Comparison of ENCODE assay signal across 8 mouse cellular contexts in the genomic region with DNA sequence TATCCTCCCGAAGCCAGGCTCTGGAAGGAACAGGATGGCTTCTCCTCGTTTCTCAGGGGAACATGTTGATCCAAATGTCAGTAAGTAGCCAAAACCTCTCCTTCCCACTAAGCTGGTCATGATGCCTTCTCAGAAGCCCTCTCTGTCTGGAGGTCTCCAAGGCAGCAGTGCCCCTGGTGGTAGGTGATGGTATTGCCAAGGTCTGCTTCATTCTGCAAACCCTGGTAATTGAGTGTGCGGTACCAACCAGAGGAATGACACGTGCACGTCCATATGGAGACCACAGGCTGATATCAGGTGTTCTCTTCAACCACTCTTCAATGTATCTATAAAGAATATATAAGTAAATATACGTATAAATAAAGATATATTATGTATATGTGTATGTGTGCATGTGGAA. TPM values are rescaled to one million over a fixed set of nuclear protein-coding genes. Genes with fewer than 3 reads are reported as not detected.
A peak's percentile ranks its signal among the peaks of the same experiment; 100 is the strongest.
DNase-seq lines count a peak whose midpoint lies in the region; ATAC-seq and TF ChIP-seq lines count a peak whose summit lies in the region.

No protein-coding gene starts in this region.

- TF ChIP-seq CTCF in kidney, postnatal 0 days (IDR thresholded peaks at IDR 0.05; ENCODE audit: low read depth) = peak; percentile 91
- TF ChIP-seq CTCF in lung, adult 2 months (IDR thresholded peaks at IDR 0.05; ENCODE audit: insufficient read depth, low read length) = peak; percentile 98
- TF ChIP-seq CTCF in small intestine, adult 2 months (IDR thresholded peaks at IDR 0.05; ENCODE audit: extremely low read depth, insufficient read length, insufficient replicate concordance, low read depth, low read length) = peak; percentile 88; the same call in 1 of the 2 replicates

- H3K4me3 ChIP-seq in forebrain, embryonic 10.5 days = no peak overlapping the region
- no peak overlapping the region for H3K4me3 ChIP-seq in forebrain, embryonic 12.5 days (replicated peaks)
- H3K4me3 ChIP-seq in embryonic facial prominence, embryonic 14.5 days (ENCODE audit: low read depth, low read length) = no peak overlapping the region
- H3K4me3 ChIP-seq in kidney, postnatal 0 days (replicated peaks; ENCODE audit: low read depth, low read length) = no peak overlapping the region
- H3K4me3 ChIP-seq in lung, adult 2 months (replicated peaks; ENCODE audit: extremely low read depth, low read depth, low read length) = no peak overlapping the region
- no peak overlapping the region for H3K4me3 ChIP-seq in small intestine, adult 2 months (ENCODE audit: low read depth, low read length)

- 41% methylated on average over 6 of the region's 6 CpGs for WGBS in forebrain, embryonic 10.5 days
- WGBS in forebrain, embryonic 12.5 days = 36% methylated on average over 6 of the region's 6 CpGs
- 33% methylated on average over 6 of the region's 6 CpGs for WGBS in embryonic facial prominence, embryonic 14.5 days
- 31% methylated on average over 6 of the region's 6 CpGs for WGBS in kidney, postnatal 0 days
- 19% methylated on average over 6 of the region's 6 CpGs for WGBS in lung, adult 2 months
- WGBS in small intestine, adult 2 months = 22% methylated on average over 6 of the region's 6 CpGs

- no peaks in the 10 kb centered on the region for H3K9me3 ChIP-seq in forebrain, embryonic 10.5 days
- no peaks in the 10 kb centered on the region for H3K9me3 ChIP-seq in forebrain, embryonic 12.5 days
- no peaks in the 10 kb centered on the region for H3K9me3 ChIP-seq in embryonic facial prominence, embryonic 14.5 days (ENCODE audit: control insufficient read depth, low read length)
- no peaks in the 10 kb centered on the region for H3K9me3 ChIP-seq in kidney, postnatal 0 days (replicated peaks; ENCODE audit: low read length)

- no peak overlapping the region for H3K4me2 ChIP-seq in forebrain, embryonic 12.5 days
- no peak overlapping the region for H3K4me2 ChIP-seq in embryonic facial prominence, embryonic 14.5 days (ENCODE audit: low read depth, low read length)
- no peak overlapping the region for H3K4me2 ChIP-seq in kidney, postnatal 0 days (ENCODE audit: low read length)

- H3K36me3 ChIP-seq in forebrain, embryonic 10.5 days (replicated peaks) = no peaks in the 10 kb centered on the region
- no peaks in the 10 kb centered on the region for H3K36me3 ChIP-seq in forebrain, embryonic 12.5 days (replicated peaks)
- no peaks in the 10 kb centered on the region for H3K36me3 ChIP-seq in embryonic facial prominence, embryonic 14.5 days (ENCODE audit: control insufficient read depth, insufficient read depth, low read length)
- no peaks in the 10 kb centered on the region for H3K36me3 ChIP-seq in kidney, postnatal 0 days (ENCODE audit: insufficient read depth, low read length)
- H3K36me3 ChIP-seq in small intestine, adult 2 months (ENCODE audit: control insufficient read depth, insufficient read depth, low read length) = no peaks in the 10 kb centered on the region

- no peak overlapping the region for H3K9ac ChIP-seq in forebrain, embryonic 12.5 days
- H3K9ac ChIP-seq in embryonic facial prominence, embryonic 14.5 days (ENCODE audit: low read depth, low read length) = no peak overlapping the region
- H3K9ac ChIP-seq in kidney, postnatal 0 days (ENCODE audit: low read depth, low read length) = no peak overlapping the region

- no peak overlapping the region for H3K27ac ChIP-seq in forebrain, embryonic 10.5 days
- H3K27ac ChIP-seq in forebrain, embryonic 12.5 days = no peak overlapping the region
- H3K27ac ChIP-seq in embryonic facial prominence, embryonic 14.5 days (replicated peaks; ENCODE audit: low read depth, low read length) = no peak overlapping the region
- no peak overlapping the region for H3K27ac ChIP-seq in kidney, postnatal 0 days
- H3K27ac ChIP-seq in small intestine, adult 2 months (ENCODE audit: insufficient read depth, low read depth, low read length) = no peak overlapping the region

- no peak for ATAC-seq in forebrain, embryonic 12.5 days (ENCODE audit: low FRiP score)
- no peak for ATAC-seq in embryonic facial prominence, embryonic 14.5 days (ENCODE audit: low read depth)
- no peak for ATAC-seq in kidney, postnatal 0 days (replicated peaks; ENCODE audit: low FRiP score, low read depth)

- peaks cover 6% of the 10 kb centered on the region for H3K4me1 ChIP-seq in forebrain, embryonic 10.5 days
- H3K4me1 ChIP-seq in forebrain, embryonic 12.5 days = no peaks in the 10 kb centered on the region
- H3K4me1 ChIP-seq in embryonic facial prominence, embryonic 14.5 days (ENCODE audit: control insufficient read depth, insufficient read depth, low read length) = no peaks in the 10 kb centered on the region
- H3K4me1 ChIP-seq in kidney, postnatal 0 days (replicated peaks; ENCODE audit: insufficient read depth, low read length) = no peaks in the 10 kb centered on the region
- no peaks in the 10 kb centered on the region for H3K4me1 ChIP-seq in lung, adult 2 months (ENCODE audit: control insufficient read depth, insufficient read depth, low read length)
- H3K4me1 ChIP-seq in small intestine, adult 2 months (ENCODE audit: control insufficient read depth, insufficient read depth, insufficient read length, low read length) = no peaks in the 10 kb centered on the region

- DNase-seq in forebrain, embryonic 10.5 days (ENCODE audit: extremely low spot score, low spot score) = peak; percentile 68
- DNase-seq in A20 (ENCODE audit: low read depth, low spot score) = peak; percentile 60
- peak; percentile 59 for DNase-seq in adrenal gland, postnatal 25 days
- peak; percentile 41 for DNase-seq in embryonic facial prominence, embryonic 14.5 days (ENCODE audit: low spot score)
- peak; percentile 68 for DNase-seq in kidney, postnatal 0 days (ENCODE audit: low spot score)
- peak; percentile 46 for DNase-seq in lung, adult 2 months

- TF ChIP-seq POLR2A in lung, adult 2 months (IDR thresholded peaks at IDR 0.05; ENCODE audit: borderline replicate concordance, extremely low read depth, low read depth, low read length) = no peak
- TF ChIP-seq POLR2A in small intestine, adult 2 months (IDR thresholded peaks at IDR 0.05; ENCODE audit: low read depth, low read length) = no peak

- no peaks in the 10 kb centered on the region for H3K27me3 ChIP-seq in forebrain, embryonic 10.5 days (ENCODE audit: poor library complexity, severe bottlenecking)
- H3K27me3 ChIP-seq in forebrain, embryonic 12.5 days = 0 out of 2 replicates have a peak, but pooled peaks cover under 1% of the 10 kb centered on the region
- no peaks in the 10 kb centered on the region for H3K27me3 ChIP-seq in embryonic facial prominence, embryonic 14.5 days (replicated peaks; ENCODE audit: control insufficient read depth, insufficient read depth, low read length)
- H3K27me3 ChIP-seq in kidney, postnatal 0 days (ENCODE audit: insufficient read depth, low read length) = no peaks in the 10 kb centered on the region
- H3K27me3 ChIP-seq in small intestine, adult 2 months (ENCODE audit: control insufficient read depth, insufficient read depth, low read length) = no peaks in the 10 kb centered on the region

RNA-seq across cellular contexts. Expression of gene Mettl22, which starts 11.5 kb away (rescaled TPM):
- 24.4 and 25.7 TPM in 2 replicates for polyA plus RNA-seq in forebrain, embryonic 10.5 days (2016; fragmentation: Nextera tagmentation; extraction: Ambion mirVana)
- polyA plus RNA-seq in forebrain, embryonic 12.5 days (2016; fragmentation: Nextera tagmentation; extraction: Ambion mirVana) = 19.3 and 21.1 TPM in 2 replicates
- 11.7 and 18.3 TPM in 2 replicates for total RNA-seq in adrenal gland, postnatal 25 days (2021)
- 27.2 and 28.6 TPM in 2 replicates for polyA plus RNA-seq in embryonic facial prominence, embryonic 14.5 days (2014; fragmentation: Nextera tagmentation; extraction: Ambion mirVana)
- polyA plus RNA-seq in kidney, postnatal 0 days (2015; fragmentation: Nextera tagmentation; extraction: Ambion mirVana) = 15.2 and 18.4 TPM in 2 replicates
- polyA plus RNA-seq in lung, adult 2 months (2012; rRNA removed) = 16.5 and 24.2 TPM in 2 replicates
- 5.6 and 10.3 TPM in 2 replicates for polyA plus RNA-seq in small intestine, adult 2 months (2012; rRNA removed)

RNA-seq across cellular contexts. Expression of gene Tmem114, which starts 34.2 kb away (rescaled TPM):
- 0.14 TPM in 1 of 2 replicates, not detected in the other for polyA plus RNA-seq in forebrain, embryonic 10.5 days (2016; fragmentation: Nextera tagmentation; extraction: Ambion mirVana)
- not detected in 2 replicates for polyA plus RNA-seq in forebrain, embryonic 12.5 days (2016; fragmentation: Nextera tagmentation; extraction: Ambion mirVana)
- not detected in 2 replicates for total RNA-seq in adrenal gland, postnatal 25 days (2021)
- not detected in 2 replicates for polyA plus RNA-seq in embryonic facial prominence, embryonic 14.5 days (2014; fragmentation: Nextera tagmentation; extraction: Ambion mirVana)
- polyA plus RNA-seq in kidney, postnatal 0 days (2015; fragmentation: Nextera tagmentation; extraction: Ambion mirVana) = not detected in 2 replicates
- polyA plus RNA-seq in lung, adult 2 months (2012; rRNA removed) = not detected in 2 replicates
- not detected in 2 replicates for polyA plus RNA-seq in small intestine, adult 2 months (2012; rRNA removed)

RNA-seq across cellular contexts. Expression of gene Abat, which starts 54.1 kb away (rescaled TPM):
- polyA plus RNA-seq in forebrain, embryonic 10.5 days (2016; fragmentation: Nextera tagmentation; extraction: Ambion mirVana) = 16.2 and 16.8 TPM in 2 replicates
- polyA plus RNA-seq in forebrain, embryonic 12.5 days (2016; fragmentation: Nextera tagmentation; extraction: Ambion mirVana) = 37.9 and 49.9 TPM in 2 replicates
- total RNA-seq in adrenal gland, postnatal 25 days (2021) = 51.9 and 61.8 TPM in 2 replicates
- polyA plus RNA-seq in embryonic facial prominence, embryonic 14.5 days (2014; fragmentation: Nextera tagmentation; extraction: Ambion mirVana) = 18.0 and 20.6 TPM in 2 replicates
- 33.9 and 36.6 TPM in 2 replicates for polyA plus RNA-seq in kidney, postnatal 0 days (2015; fragmentation: Nextera tagmentation; extraction: Ambion mirVana)
- 3.2 and 4.2 TPM in 2 replicates for polyA plus RNA-seq in lung, adult 2 months (2012; rRNA removed)
- polyA plus RNA-seq in small intestine, adult 2 months (2012; rRNA removed) = 7.8 and 22.0 TPM in 2 replicates
